Mouse (Mus musculus): ENCODE data around the gene Pak1ip1. TPM values are rescaled to one million over a fixed set of nuclear protein-coding genes. Genes with fewer than 3 reads are reported as not detected.
"Not testable (repeated sequence)": the region's sequence is repeated elsewhere in the genome, so short reads cannot be mapped to it uniquely, and the experiment has no call there.

Gene Pak1ip1
- polyA plus RNA-seq, 1 experiment from 2014 or later: 62.8 TPM

DNA sequence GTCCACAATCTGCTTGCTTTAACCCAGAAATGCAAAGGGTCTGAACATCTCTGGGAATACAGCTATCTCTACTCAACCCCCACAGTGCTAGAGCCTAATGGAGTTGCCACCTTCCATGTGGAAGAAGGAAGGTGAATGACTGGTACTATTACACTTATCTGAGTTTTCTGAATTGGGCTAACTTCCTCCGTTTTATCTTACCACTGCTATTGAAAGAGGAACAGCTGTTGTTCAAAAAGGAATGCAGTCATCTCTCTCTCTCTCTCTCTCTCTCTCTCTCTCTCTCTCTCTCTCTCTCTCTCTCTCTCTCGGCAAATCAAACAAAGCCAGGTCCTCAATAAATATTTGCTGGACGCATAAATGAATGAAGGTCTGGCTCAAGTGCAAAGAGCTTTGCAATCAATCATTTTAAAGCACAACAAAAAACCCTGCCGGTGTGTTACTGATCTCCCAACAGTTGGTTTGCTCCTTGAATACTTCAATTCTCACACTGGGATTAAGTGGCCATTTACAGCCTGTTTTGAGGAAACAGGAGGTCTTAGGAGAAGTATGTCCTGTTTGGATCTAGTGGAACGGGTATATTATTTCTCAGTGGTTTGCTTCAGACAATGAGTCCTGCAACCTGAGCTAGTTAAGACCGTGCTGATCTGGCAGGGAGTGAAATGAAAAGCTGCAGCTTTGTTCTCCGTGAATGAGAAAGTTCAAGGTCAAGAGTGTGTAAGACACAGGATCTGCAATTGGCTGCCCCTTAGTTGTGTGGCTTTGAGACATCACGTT lies 6.1 kb upstream of the Pak1ip1 start:
- H3K36me3 ChIP-seq (ENCODE audit: control insufficient read depth, insufficient read depth, low read length): no peaks in the 10 kb centered on the region
- H3K4me2 ChIP-seq: no peak overlapping the region
- no peak for ATAC-seq (replicated peaks; ENCODE audit: insufficient number of reproducible peaks, low FRiP score, low TSS enrichment)
- H3K9ac ChIP-seq (ENCODE audit: low read depth, low read length): no peak overlapping the region
- no peak overlapping the region for H3K27ac ChIP-seq (ENCODE audit: low read depth, low read length)
- H3K9me3 ChIP-seq (replicated peaks; ENCODE audit: control insufficient read depth, low read length): no peaks in the 10 kb centered on the region
- H3K4me3 ChIP-seq (ENCODE audit: low read depth, low read length): no peak overlapping the region
- no peaks in the 10 kb centered on the region for H3K27me3 ChIP-seq (ENCODE audit: control insufficient read depth, insufficient read depth, low read length)
- WGBS (ENCODE audit: insufficient replicate concordance): 30% methylated on average over 8 of the region's 8 CpGs
- no peaks in the 10 kb centered on the region for H3K4me1 ChIP-seq (ENCODE audit: control insufficient read depth, insufficient read depth, low read length)

DNA sequence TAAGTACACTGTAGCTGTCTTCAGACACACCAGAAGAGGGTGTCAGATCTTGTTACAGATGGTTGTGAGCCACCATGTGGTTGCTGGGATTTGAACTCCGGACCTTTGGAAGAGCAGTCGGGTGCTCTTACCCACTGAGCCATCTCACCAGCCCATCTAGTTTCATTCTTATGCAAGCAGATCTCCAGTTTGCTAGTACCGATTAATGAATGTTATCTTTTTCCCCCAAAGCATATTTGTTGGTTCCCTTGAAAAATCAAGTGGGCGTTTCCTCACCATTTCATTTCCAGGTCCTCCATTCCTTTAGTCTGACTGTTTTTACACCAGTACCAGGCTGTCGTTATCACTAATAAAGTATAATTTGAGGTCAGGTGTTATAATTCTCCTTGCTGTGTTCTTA lies 2.3 kb upstream of the Pak1ip1 start:
- H3K4me3 ChIP-seq (ENCODE audit: low read depth, low read length); H3K27ac ChIP-seq (ENCODE audit: low read depth, low read length); H3K27me3 ChIP-seq (ENCODE audit: control insufficient read depth, insufficient read depth, low read length); H3K9ac ChIP-seq (ENCODE audit: low read depth, low read length); H3K36me3 ChIP-seq (ENCODE audit: control insufficient read depth, insufficient read depth, low read length); H3K9me3 ChIP-seq (replicated peaks; ENCODE audit: control insufficient read depth, low read length); H3K4me2 ChIP-seq; ATAC-seq (replicated peaks; ENCODE audit: insufficient number of reproducible peaks, low FRiP score, low TSS enrichment): not testable (repeated sequence)
- peaks cover 12% of the 10 kb centered on the region for H3K4me1 ChIP-seq (ENCODE audit: control insufficient read depth, insufficient read depth, low read length)
- 85% methylated on average over 5 of the region's 5 CpGs for WGBS (ENCODE audit: insufficient replicate concordance)

DNA sequence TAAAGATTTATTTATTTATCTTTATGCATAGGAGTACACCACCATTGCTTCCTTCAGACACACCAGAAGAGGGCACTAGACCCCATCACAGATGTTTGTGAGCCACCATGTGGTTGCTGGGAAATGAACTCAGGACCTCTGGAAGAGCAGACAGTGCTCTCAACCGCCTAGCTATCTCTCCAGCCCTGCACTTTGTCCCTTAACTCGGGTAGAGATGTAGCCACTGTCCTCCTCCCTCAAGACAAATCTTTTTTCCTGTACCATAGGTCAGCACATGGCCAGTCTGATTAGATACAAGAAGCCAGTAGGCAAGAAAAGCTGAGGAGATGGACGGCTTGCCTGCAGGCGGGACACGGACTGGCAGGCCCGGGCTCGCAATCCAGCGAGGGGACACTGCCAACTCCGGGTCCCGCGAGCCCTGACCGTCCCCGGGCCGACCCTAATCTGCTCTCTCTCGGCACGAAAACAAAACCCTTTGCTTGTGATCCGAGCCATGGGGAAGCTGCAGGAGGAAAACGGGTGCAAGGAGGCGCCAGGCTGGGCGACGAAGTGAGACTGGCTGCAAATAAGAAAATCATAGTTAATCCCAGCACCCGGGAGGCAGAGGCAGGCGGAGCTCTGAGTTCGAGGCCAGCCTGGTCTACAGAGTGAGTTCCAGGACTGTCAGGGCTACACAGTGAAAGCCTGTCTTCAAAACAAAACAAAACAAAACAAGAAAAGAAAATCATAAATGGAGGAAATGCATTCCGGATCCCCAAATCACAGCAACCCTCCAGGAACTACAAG lies 490 bp upstream of the Pak1ip1 start:
- WGBS (ENCODE audit: insufficient replicate concordance): 1% methylated on average over 25 of the region's 25 CpGs

DNA sequence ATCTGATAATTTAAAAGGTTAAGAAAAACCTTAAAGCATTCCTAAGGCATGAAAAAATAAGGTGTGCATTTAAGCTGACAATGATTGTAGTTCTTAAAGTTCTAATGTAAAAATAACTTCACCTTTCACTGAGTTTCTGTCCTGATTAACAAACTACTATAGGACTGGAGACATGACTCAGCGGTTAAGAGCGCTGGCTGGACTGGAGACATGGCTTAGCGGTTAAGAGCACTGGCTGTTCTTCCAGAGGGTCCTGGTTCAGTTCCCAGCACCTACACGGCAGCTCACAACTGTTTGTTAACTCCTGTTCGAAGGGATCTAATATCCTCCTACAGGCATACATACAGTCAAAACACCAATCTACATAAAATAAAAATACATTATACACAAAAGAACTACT lies 1.2 kb downstream of the Pak1ip1 start:
- H3K27ac ChIP-seq (ENCODE audit: low read depth, low read length): no peak overlapping the region
- peaks cover 2% of the 10 kb centered on the region; the same call in 1 of the 2 replicates for H3K36me3 ChIP-seq (ENCODE audit: control insufficient read depth, insufficient read depth, low read length)
- no peaks in the 10 kb centered on the region for H3K27me3 ChIP-seq (ENCODE audit: control insufficient read depth, insufficient read depth, low read length)
- peaks cover 12% of the 10 kb centered on the region for H3K4me1 ChIP-seq (ENCODE audit: control insufficient read depth, insufficient read depth, low read length)
- peak overlapping the region; percentile 79 for H3K4me2 ChIP-seq
- H3K9ac ChIP-seq (ENCODE audit: low read depth, low read length): 0 out of 2 replicates have a peak overlapping the region, but pooled peaks have one; percentile 16
- no peak for ATAC-seq (replicated peaks; ENCODE audit: insufficient number of reproducible peaks, low FRiP score, low TSS enrichment)
- H3K9me3 ChIP-seq (replicated peaks; ENCODE audit: control insufficient read depth, low read length): no peaks in the 10 kb centered on the region
- H3K4me3 ChIP-seq (ENCODE audit: low read depth, low read length): peak overlapping the region; percentile 99
- 68% methylated on average over 5 of the region's 5 CpGs for WGBS (ENCODE audit: insufficient replicate concordance)

More for the DNA sequence above, 490 bp upstream of the Pak1ip1 start:
- Histone ChIP-seq H3K36me3 (ENCODE audit: control insufficient read depth, insufficient read depth, low read length) (0 out of 2 replicates have a peak, but pooled peaks cover 2% of the 10 kb centered on the region), H3K4me2 (peak overlapping the region; percentile 95), H3K4me3 (ENCODE audit: low read depth, low read length) (peak overlapping the region; percentile 99), H3K27me3 (ENCODE audit: control insufficient read depth, insufficient read depth, low read length) (no peaks in the 10 kb centered on the region), H3K9me3 (replicated peaks; ENCODE audit: control insufficient read depth, low read length) (no peaks in the 10 kb centered on the region), H3K27ac (ENCODE audit: low read depth, low read length) (peak overlapping the region; percentile 99), H3K9ac (ENCODE audit: low read depth, low read length) (peak overlapping the region; percentile 89), H3K4me1 (ENCODE audit: control insufficient read depth, insufficient read depth, low read length) (peaks cover 12% of the 10 kb centered on the region)
- ATAC-seq (replicated peaks; ENCODE audit: insufficient number of reproducible peaks, low FRiP score, low TSS enrichment): peak; percentile 22; the same call in 1 of the 2 replicates

DNA sequence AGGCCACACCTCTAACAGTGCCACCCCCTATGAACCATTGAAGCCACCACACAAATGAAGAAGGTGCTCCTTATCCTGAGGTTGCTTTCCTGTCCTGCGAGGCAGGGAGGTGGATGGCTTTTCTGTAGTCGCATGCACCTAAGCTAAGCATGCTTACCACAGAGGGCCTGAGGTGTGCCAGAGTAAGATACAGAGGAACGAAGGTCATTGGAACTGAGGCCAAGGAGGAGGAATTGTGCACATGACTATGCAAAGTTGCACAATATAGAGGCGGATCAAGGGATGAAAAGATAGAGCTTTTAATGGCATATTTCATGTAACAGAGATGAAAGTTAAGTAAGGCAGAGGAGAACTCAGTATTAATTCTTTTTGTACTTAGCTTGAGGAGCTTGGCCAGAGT lies 5.4 kb downstream of the Pak1ip1 start:
- H3K27me3 ChIP-seq (ENCODE audit: control insufficient read depth, insufficient read depth, low read length): no peaks in the 10 kb centered on the region
- WGBS (ENCODE audit: insufficient replicate concordance): 93% methylated on average over 4 of the region's 4 CpGs
- no peak overlapping the region for H3K9ac ChIP-seq (ENCODE audit: low read depth, low read length)
- peaks cover 29% of the 10 kb centered on the region for H3K36me3 ChIP-seq (ENCODE audit: control insufficient read depth, insufficient read depth, low read length)
- H3K4me1 ChIP-seq (ENCODE audit: control insufficient read depth, insufficient read depth, low read length): peaks cover 5% of the 10 kb centered on the region
- H3K4me3 ChIP-seq (ENCODE audit: low read depth, low read length): no peak overlapping the region
- ATAC-seq (replicated peaks; ENCODE audit: insufficient number of reproducible peaks, low FRiP score, low TSS enrichment): no peak
- H3K9me3 ChIP-seq (replicated peaks; ENCODE audit: control insufficient read depth, low read length): no peaks in the 10 kb centered on the region
- H3K4me2 ChIP-seq: no peak overlapping the region
- no peak overlapping the region for H3K27ac ChIP-seq (ENCODE audit: low read depth, low read length)

DNA sequence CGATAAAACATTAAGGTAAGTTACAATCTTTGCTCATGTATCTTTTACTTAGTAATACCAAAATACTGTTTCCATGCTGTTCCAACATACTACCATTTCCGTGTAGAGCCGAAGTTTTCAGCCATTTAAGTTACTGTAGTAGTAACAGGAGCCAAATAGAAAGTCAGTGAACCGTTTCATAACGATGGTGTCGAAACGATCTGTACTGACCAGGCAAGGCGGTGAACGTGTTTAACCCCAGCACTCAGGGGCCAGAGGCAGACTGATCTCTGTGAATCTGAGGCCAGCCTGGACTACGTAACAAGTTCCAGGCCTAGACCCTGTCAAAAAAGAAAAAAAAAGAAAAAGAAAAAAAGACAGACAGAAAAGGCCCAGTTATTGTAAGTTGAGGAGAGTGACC lies 7.4 kb downstream of the Pak1ip1 start:
- Histone ChIP-seq H3K9me3 (replicated peaks; ENCODE audit: control insufficient read depth, low read length) (no peaks in the 10 kb centered on the region), H3K27ac (ENCODE audit: low read depth, low read length) (no peak overlapping the region), H3K4me3 (ENCODE audit: low read depth, low read length) (no peak overlapping the region), H3K4me2 (no peak overlapping the region), H3K4me1 (ENCODE audit: control insufficient read depth, insufficient read depth, low read length) (no peaks in the 10 kb centered on the region), H3K36me3 (ENCODE audit: control insufficient read depth, insufficient read depth, low read length) (peaks cover 41% of the 10 kb centered on the region), H3K9ac (ENCODE audit: low read depth, low read length) (no peak overlapping the region), H3K27me3 (ENCODE audit: control insufficient read depth, insufficient read depth, low read length) (no peaks in the 10 kb centered on the region)
- 94% methylated on average over 10 of the region's 10 CpGs for WGBS (ENCODE audit: insufficient replicate concordance)
- no peak for ATAC-seq (replicated peaks; ENCODE audit: insufficient number of reproducible peaks, low FRiP score, low TSS enrichment)

DNA sequence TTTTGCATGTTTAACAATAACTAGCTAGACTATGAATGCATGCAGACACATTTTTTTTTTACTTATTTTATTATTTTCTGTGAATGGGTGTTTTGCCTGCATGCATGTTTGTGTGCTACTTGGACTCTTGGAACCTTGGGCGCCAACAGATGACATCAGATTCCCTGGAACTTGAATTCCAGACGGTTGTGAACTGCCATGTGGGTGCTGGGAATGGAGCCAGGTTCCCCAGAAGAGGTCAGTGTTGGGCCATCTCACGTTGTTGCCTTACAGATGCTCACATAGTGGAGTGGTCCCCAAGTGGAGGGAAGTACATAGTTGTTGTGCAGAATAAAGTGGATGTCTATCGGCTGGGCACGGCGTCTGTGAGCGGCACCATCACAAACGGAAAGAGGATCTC lies 8.1 kb downstream of the Pak1ip1 start:
- 86% methylated on average over 8 of the region's 8 CpGs for WGBS (ENCODE audit: insufficient replicate concordance)
- Histone ChIP-seq H3K4me1 (ENCODE audit: control insufficient read depth, insufficient read depth, low read length) (no peaks in the 10 kb centered on the region), H3K9me3 (replicated peaks; ENCODE audit: control insufficient read depth, low read length) (no peaks in the 10 kb centered on the region), H3K4me3 (ENCODE audit: low read depth, low read length) (no peak overlapping the region), H3K27ac (ENCODE audit: low read depth, low read length) (no peak overlapping the region), H3K4me2 (no peak overlapping the region), H3K36me3 (ENCODE audit: control insufficient read depth, insufficient read depth, low read length) (peaks cover 41% of the 10 kb centered on the region), H3K9ac (ENCODE audit: low read depth, low read length) (no peak overlapping the region), H3K27me3 (ENCODE audit: control insufficient read depth, insufficient read depth, low read length) (no peaks in the 10 kb centered on the region)
- ATAC-seq (replicated peaks; ENCODE audit: insufficient number of reproducible peaks, low FRiP score, low TSS enrichment): no peak

DNA sequence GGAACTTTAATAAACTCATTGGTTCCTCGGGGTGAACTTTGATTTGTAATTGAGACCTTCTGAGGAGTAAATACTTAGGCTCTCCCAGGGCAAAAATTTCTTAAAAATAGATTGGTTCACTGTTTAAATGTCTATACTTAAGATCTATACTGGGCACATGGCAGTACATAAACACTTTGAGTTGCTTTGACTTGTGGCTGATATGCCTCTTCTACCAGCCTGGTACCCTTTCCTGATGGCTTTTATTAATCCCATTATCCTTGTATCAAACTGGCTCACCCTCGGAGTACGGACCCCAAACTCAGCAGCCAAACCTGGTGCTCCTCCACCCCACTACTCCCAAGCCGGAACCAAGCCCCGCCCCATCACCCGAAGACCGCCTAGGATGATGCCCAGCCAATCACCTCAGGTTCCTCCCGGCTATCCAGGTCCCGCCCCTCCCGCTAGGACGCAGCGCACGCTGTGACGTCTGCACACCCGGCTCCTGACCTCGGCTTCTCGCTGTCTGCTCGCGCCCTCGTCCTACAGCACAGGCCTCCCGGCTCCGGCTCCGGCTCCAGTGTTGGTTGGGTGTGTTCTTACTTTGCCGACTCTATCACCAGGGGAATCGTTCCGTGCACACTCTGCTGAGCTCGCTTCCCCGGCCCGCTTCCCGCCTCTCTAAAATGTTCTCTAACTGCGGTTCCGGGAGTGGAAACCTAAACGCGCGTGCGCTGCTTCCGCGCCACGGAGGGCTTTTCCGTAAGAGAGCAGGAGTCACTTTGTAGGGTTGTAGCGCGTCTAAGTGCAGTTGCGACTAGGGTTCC lies 15.2 kb downstream of the Pak1ip1 start, which contains the start of gene Tmem14c:
Gene Tmem14c, plus strand, starts transcription at position 464 of the 806 bp plus-strand sequence.
- Histone ChIP-seq H3K4me1 (ENCODE audit: control insufficient read depth, insufficient read depth, low read length) (peaks cover 25% of the 10 kb centered on the region), H3K9me3 (replicated peaks; ENCODE audit: control insufficient read depth, low read length) (no peaks in the 10 kb centered on the region), H3K36me3 (ENCODE audit: control insufficient read depth, insufficient read depth, low read length) (peaks cover 24% of the 10 kb centered on the region), H3K4me2 (peak within 1 kb of the TSS; percentile 83), H3K4me3 (ENCODE audit: low read depth, low read length) (peak within 1 kb of the TSS; percentile 72), H3K9ac (ENCODE audit: low read depth, low read length) (peak within 1 kb of the TSS; percentile 89), H3K27ac (ENCODE audit: low read depth, low read length) (peak within 1 kb of the TSS; percentile 95), H3K27me3 (ENCODE audit: control insufficient read depth, insufficient read depth, low read length) (no peaks in the 10 kb centered on the region)
- WGBS (ENCODE audit: insufficient replicate concordance): under 1% methylated on average over 43 of the region's 43 CpGs
- peak; percentile 92 for ATAC-seq (replicated peaks; ENCODE audit: insufficient number of reproducible peaks, low FRiP score, low TSS enrichment)

Data from heart, embryonic 11.5 days (tissue).